In genomic region chr9:120098682-120099081, GRCm38 (mm10) we compare ENCODE assay signal across 8 mouse cellular contexts. TPM values are rescaled to one million over a fixed set of nuclear protein-coding genes. Genes with fewer than 3 reads are reported as not detected.
DNase-seq lines count a peak whose midpoint lies in the region; ATAC-seq lines count a peak whose summit lies in the region.

No protein-coding gene starts in this region.

- intact Hi-C loops in gastrocnemius, postnatal 36 days (cut with DNase I) = loop anchor here (5.0 kb wide), 2 partner anchors 71 to 136 kb away; no protein-coding TSS in a partner anchor

- no peak overlapping the region for H3K27ac ChIP-seq in hindbrain, embryonic 14.5 days
- H3K27ac ChIP-seq in hindbrain, embryonic 12.5 days = no peak overlapping the region

- no peaks in the 10 kb centered on the region for H3K36me3 ChIP-seq in hindbrain, embryonic 14.5 days (replicated peaks; ENCODE audit: control insufficient read depth, insufficient read depth)
- no peaks in the 10 kb centered on the region for H3K36me3 ChIP-seq in hindbrain, embryonic 12.5 days

- 18% methylated on average over 7 of the region's 7 CpGs for WGBS in hindbrain, embryonic 14.5 days
- 22% methylated on average over 7 of the region's 7 CpGs for WGBS in hindbrain, embryonic 12.5 days

- H3K4me3 ChIP-seq in hindbrain, embryonic 14.5 days (replicated peaks; ENCODE audit: low read length) = no peak overlapping the region
- H3K4me3 ChIP-seq in hindbrain, embryonic 12.5 days = no peak overlapping the region

- no peaks in the 10 kb centered on the region for H3K4me1 ChIP-seq in hindbrain, embryonic 14.5 days (replicated peaks; ENCODE audit: control insufficient read depth, insufficient read depth, low read length)
- no peaks in the 10 kb centered on the region for H3K4me1 ChIP-seq in hindbrain, embryonic 12.5 days

- no peak overlapping the region for H3K4me2 ChIP-seq in hindbrain, embryonic 14.5 days (replicated peaks)
- no peak overlapping the region for H3K4me2 ChIP-seq in hindbrain, embryonic 12.5 days (replicated peaks)

- H3K27me3 ChIP-seq in hindbrain, embryonic 14.5 days (ENCODE audit: control insufficient read depth, insufficient read depth, low read length) = no peaks in the 10 kb centered on the region
- no peaks in the 10 kb centered on the region for H3K27me3 ChIP-seq in hindbrain, embryonic 12.5 days

- ATAC-seq in hindbrain, embryonic 14.5 days (ENCODE audit: low FRiP score) = no peak
- no peak for ATAC-seq in hindbrain, embryonic 12.5 days (ENCODE audit: low FRiP score)

- no peak overlapping the region for H3K9ac ChIP-seq in hindbrain, embryonic 14.5 days
- H3K9ac ChIP-seq in hindbrain, embryonic 12.5 days = no peak overlapping the region

- no peaks in the 10 kb centered on the region for H3K9me3 ChIP-seq in hindbrain, embryonic 14.5 days (ENCODE audit: control insufficient read depth, low read length)
- H3K9me3 ChIP-seq in hindbrain, embryonic 12.5 days (replicated peaks) = peaks cover 7% of the 10 kb centered on the region; the same call in 1 of the 2 replicates

- peak; percentile 85 for DNase-seq in hindbrain, embryonic 14.5 days (ENCODE audit: low spot score)
- DNase-seq in MN1 (ENCODE audit: low spot score) = peak; percentile 74
- peak; percentile 71 to 82 for DNase-seq in cerebellum, postnatal 25 days
- DNase-seq in gastrocnemius, postnatal 36 days = peak; percentile 33 to 47
- peak; percentile 83 for DNase-seq in kidney, postnatal 4 days
- peak; percentile 76 for DNase-seq in lung, postnatal 10 days
- peak; percentile 44 to 79 for DNase-seq in spleen, postnatal 4 days (ENCODE audit: low spot score in 2 of 2)

RNA-seq across cellular contexts. Expression of gene Ccr8, which starts 6.8 kb away (rescaled TPM):
- not detected in 2 replicates for polyA plus RNA-seq in hindbrain, embryonic 14.5 days (2014; fragmentation: Nextera tagmentation; extraction: Ambion mirVana)
- polyA plus RNA-seq in hindbrain, embryonic 12.5 days (2016; fragmentation: Nextera tagmentation; extraction: Ambion mirVana) = not detected in 2 replicates
- not detected for total RNA-seq in gastrocnemius, postnatal 36 days (2021)

RNA-seq across cellular contexts. Expression of gene Slc25a38, which starts 11.5 kb away (rescaled TPM):
- 38.3 and 43.0 TPM in 2 replicates for polyA plus RNA-seq in hindbrain, embryonic 14.5 days (2014; fragmentation: Nextera tagmentation; extraction: Ambion mirVana)
- polyA plus RNA-seq in hindbrain, embryonic 12.5 days (2016; fragmentation: Nextera tagmentation; extraction: Ambion mirVana) = 35.0 and 38.0 TPM in 2 replicates
- 1 to 10 TPM; 7.8 to 9.2 TPM for total RNA-seq in gastrocnemius, postnatal 36 days (2021)

RNA-seq across cellular contexts. Expression of gene Rpsa, which starts 28.8 kb away (rescaled TPM):
- polyA plus RNA-seq in hindbrain, embryonic 14.5 days (2014; fragmentation: Nextera tagmentation; extraction: Ambion mirVana) = 1,110 and 1,180 TPM in 2 replicates
- polyA plus RNA-seq in hindbrain, embryonic 12.5 days (2016; fragmentation: Nextera tagmentation; extraction: Ambion mirVana) = 793 and 930 TPM in 2 replicates
- 100 to 1,000 TPM; 366 to 400 TPM for total RNA-seq in gastrocnemius, postnatal 36 days (2021)

RNA-seq across cellular contexts. Expression of gene Cx3cr1, which starts 29.0 kb away (rescaled TPM):
- polyA plus RNA-seq in hindbrain, embryonic 14.5 days (2014; fragmentation: Nextera tagmentation; extraction: Ambion mirVana) = 6.5 and 9.0 TPM in 2 replicates
- polyA plus RNA-seq in hindbrain, embryonic 12.5 days (2016; fragmentation: Nextera tagmentation; extraction: Ambion mirVana) = 7.5 and 8.2 TPM in 2 replicates
- under 1 TPM; 0.28 to 0.52 TPM for total RNA-seq in gastrocnemius, postnatal 36 days (2021)

RNA-seq across cellular contexts. Expression of gene Mobp, which starts 50.8 kb away (rescaled TPM):
- polyA plus RNA-seq in hindbrain, embryonic 14.5 days (2014; fragmentation: Nextera tagmentation; extraction: Ambion mirVana) = 0.08 and 0.15 TPM in 2 replicates
- polyA plus RNA-seq in hindbrain, embryonic 12.5 days (2016; fragmentation: Nextera tagmentation; extraction: Ambion mirVana) = not detected in 2 replicates
- total RNA-seq in gastrocnemius, postnatal 36 days (2021) = not detected
